Mouse (Mus musculus): ENCODE results near the gene Alpl. TPM values are rescaled to one million over a fixed set of nuclear protein-coding genes. Genes with fewer than 3 reads are reported as not detected.

The Alpl gene
- total RNA-seq, 2 experiments from 2014 or later = 10.0 to 11.0 TPM

- peak; percentile 69 to 81 for DNase-seq (ENCODE audit: low spot score in 2 of 2)
Measured at GRCm38 (mm10) chr4:137692107-137692902, 103.9 kb downstream of the Alpl start.

Other genes with a start within 250 kb of the Alpl start
- not detected for gene Ldlrad2, start 221.8 kb downstream of the Alpl start, total RNA-seq (2021)
- gene Usp48, start 202.6 kb downstream of the Alpl start, total RNA-seq (2021) = 100 to 1,000 TPM; 111 to 127 TPM
- gene Rap1gap, start 131.7 kb downstream of the Alpl start, total RNA-seq (2021) = 100 to 1,000 TPM; 289 to 307 TPM
- gene Ece1, start 65.9 kb upstream of the Alpl start, total RNA-seq (2021) = 10 to 100 TPM; 82.0 to 87.9 TPM
- 100 to 1,000 TPM; 155 to 168 TPM for gene Eif4g3, start 196.6 kb upstream of the Alpl start, total RNA-seq (2021)

All from left cerebral cortex, adult 18-20 months (tissue).